Mouse (Mus musculus) CD8-positive naive resting alpha-beta T cell, adult 2 months (primary cell): ENCODE results near the gene Cacna1c.

Source experiments
- DNase-seq, 2 experiments: peaks; one replicate each; pipeline ENCODE4 v3.0.0; 2022; ENCODE audit warnings: low read depth in 2 of 2, low spot score in 2 of 2

The Cacna1c gene

DNA sequence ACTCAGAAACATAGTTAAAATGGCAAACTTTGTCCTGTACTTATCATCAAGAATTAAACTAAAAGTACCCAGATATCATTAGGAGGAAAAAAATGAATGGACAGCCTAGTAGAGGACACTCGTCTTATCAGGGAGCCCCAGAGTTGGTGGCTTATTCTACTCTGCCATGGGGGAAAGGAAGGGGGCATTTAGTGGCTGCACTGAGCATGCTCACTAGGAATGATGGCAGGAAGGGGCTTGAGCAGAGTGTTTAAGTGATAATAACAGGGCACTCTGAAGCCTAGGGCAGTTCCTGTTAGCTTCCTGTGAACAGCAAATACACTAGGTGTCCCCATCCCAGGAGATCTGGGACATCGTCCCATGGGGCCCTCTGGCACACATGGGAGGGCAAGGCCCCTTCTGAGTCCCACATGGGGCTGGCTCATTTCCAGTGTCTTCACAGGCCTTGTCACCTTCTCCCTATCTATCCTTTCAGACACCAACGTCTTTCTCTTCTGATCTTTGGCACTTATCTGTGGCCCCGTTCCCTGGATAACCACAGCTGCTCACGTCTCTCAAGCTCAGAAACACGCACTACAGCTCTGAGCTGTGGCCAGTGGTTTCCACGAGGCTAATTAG, 437.8 kb downstream of the Cacna1c start:
- DNase-seq, result no peak

GRCm38 (mm10) chr6:118757533-118758289, 438.5 kb downstream of the Cacna1c start:
- DNase-seq, result no peak

DNA sequence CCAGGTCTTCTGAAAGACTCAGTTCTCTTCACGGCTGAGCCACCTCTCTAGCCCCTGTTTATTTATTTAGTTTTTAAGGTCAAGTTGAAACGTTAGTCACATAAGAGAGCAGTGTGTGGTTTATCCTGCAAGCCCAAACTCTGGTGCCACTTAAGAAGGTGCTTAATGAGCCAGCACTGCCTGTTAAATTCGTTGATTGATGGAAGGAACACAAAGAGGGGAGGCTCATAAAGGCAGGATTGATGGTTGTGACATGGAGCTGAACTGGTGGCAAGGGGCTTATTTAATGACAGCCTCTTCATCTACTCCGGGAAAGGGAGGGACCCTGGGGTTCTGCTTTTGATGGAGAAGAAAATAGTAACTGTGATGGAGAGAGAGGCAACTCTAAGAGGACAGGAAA, 439.7 kb downstream of the Cacna1c start:
- DNase-seq, result no peak

- DNase-seq, result no peak
These were observed 440.4 kb downstream of the Cacna1c start for GRCm38 (mm10) chr6:118755768-118756167.

DNA sequence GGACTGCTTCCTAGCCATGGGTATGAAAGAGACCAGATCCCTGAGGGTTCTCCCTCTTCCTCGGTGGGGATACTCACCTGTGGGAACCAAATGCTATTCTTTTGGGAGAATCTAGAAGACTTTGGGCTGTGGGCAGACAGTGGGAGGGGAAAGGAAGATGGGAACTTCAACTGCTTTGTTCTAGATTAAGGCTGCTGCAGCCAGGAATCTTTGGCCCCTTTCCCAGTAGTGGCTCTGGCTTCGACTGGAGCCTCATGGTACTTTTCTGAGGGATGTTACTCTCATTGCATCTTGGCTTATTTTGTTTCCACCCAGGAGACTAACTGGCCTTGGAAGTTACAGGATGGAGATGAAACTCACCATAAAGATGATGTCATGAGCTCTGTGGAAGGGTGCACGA, 441.8 kb downstream of the Cacna1c start:
- DNase-seq, result no peak

GRCm38 (mm10) chr6:118753787-118754186, 442.4 kb downstream of the Cacna1c start:
- DNase-seq, result no peak

DNA sequence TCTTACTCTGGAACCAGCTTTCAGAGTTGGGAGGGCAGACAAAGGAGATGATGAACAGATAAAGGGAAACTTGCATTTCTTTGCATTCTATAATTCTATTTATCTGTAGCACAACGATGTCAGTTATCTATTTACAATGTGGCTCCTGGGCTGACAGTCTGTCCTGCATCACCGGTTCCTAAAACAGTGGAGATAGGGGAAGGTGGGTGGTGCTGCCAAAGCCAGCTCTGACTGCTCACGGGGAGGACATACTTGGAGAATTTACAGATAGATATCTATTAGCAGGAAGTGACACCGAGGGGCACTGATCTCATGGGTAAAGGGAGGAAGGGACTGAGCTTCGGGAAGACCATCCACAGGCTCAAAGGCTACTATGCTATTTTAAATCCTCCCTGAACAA, 443.2 kb downstream of the Cacna1c start:
- no peak for DNase-seq

DNA sequence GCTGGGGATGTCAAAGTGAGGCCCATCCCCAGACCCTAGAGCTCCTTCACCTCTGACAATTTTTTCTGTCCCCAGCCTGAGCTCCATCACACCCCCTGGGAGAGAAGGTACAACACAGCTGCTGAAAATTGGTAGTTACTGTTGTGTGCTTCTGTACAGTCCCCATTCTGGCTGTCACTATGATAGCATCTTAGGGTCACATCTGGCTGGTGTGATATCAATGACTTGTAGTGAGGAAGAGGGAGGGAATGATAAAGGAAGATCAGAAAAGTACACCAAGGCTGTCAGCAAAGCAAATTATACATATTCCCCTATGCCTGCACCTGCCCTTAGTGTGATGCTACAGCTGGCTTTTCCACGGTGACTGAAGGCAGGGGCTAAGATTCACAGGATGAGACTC, 446.9 kb downstream of the Cacna1c start:
- DNase-seq, result no peak

DNA sequence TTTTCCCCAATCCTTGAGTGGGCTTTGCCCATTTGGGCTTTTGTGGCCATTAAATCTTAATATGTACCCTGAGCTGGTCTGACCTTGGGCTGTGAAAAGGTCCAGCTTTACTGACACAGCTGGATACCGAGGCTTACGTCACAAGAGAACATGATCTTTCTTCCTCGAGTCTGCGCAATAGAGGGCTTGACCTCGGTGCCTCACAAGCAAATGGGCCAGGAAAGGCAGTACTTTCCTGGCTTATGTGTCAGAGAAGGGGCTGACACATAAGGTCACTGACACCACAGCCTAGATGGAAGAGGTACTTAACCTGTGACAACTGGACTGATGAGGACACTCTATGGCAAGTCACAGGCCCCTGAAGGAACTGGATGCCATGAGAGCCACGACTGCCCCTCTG, 453.5 kb downstream of the Cacna1c start:
- DNase-seq, result no peak

- no peak for DNase-seq
These were observed 454.4 kb downstream of the Cacna1c start for GRCm38 (mm10) chr6:118741841-118742240.

DNA sequence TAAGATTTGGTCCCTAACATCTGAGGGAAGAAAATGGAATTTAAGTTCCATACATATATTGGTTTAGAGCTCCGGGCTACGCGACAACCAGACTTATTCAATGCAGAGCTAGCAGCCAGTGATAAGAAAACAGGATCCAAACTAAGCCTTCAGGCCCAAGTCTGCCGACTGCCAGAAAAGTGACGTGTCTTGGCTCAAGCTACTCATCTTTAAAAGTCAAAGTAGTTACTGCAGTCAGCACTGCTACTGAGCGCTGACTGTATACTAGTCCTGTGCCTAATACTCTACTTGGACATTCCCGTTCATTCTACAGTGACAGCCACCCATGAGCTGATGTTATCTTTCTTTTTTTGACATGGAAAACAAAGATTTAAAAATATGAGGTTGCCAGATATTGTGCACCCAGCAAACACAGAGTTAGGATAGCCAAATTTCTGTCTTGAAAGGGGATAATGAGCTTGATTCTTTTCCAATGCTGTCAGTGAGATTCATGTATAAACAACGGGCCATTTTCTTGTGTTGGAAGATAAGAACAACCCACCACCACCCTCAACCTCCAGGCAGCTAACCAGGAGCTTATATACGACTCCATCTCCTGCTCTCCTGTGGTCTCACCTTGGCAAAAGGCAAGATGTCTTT, 456.1 kb downstream of the Cacna1c start:
- no peak for DNase-seq

GRCm38 (mm10) chr6:118739344-118739743, 456.9 kb downstream of the Cacna1c start:
- no peak for DNase-seq

GRCm38 (mm10) chr6:118738656-118739055, 457.6 kb downstream of the Cacna1c start:
- DNase-seq, result no peak

DNA sequence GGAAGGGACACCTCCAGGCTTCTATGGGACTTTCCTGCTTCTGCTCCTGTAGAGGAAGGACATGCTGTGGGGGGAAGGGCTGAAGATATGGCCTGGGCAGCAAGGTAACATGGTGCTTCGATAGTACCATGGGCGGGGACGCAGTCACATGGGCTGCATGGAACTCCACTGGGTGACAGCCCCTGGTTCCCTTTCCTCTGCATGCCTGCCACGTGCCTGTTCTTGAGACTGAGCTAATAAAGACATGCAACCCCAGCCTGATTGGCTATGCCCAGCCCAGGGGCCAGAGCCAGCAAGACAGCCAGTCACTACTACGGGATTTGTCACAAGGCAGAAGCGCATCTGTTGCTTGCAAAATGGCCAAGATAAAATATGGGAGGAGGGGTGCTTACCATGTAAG, 459.1 kb downstream of the Cacna1c start:
- DNase-seq, result no peak

- DNase-seq, result no peak
These were observed 459.7 kb downstream of the Cacna1c start for GRCm38 (mm10) chr6:118736491-118736890.

DNA sequence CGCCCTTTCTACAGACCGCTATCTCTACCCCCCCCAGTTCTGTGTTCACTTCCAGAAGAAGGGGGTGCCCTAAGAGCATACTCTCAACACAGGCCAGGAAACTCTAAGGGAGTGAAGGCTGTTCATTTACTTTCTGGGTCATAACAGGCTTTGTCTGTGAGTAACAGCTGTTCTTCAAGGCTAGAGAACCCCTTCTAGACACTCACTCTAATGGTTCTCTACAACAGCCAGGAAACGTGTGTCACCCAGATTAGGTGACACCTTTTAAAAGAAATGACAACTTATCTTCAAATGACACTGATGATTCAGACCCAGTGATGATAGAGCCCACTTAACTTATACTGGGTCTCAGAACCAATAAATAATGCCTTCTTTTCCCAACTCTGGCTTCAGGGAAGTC, 461.1 kb downstream of the Cacna1c start:
- DNase-seq, result no peak

- DNase-seq, result no peak
These were observed 464.3 kb downstream of the Cacna1c start for GRCm38 (mm10) chr6:118731937-118732336.

GRCm38 (mm10) chr6:118724908-118725307, 471.3 kb downstream of the Cacna1c start:
- no peak for DNase-seq

- no peak for DNase-seq
These were observed 471.8 kb downstream of the Cacna1c start for GRCm38 (mm10) chr6:118724388-118724787.

DNA sequence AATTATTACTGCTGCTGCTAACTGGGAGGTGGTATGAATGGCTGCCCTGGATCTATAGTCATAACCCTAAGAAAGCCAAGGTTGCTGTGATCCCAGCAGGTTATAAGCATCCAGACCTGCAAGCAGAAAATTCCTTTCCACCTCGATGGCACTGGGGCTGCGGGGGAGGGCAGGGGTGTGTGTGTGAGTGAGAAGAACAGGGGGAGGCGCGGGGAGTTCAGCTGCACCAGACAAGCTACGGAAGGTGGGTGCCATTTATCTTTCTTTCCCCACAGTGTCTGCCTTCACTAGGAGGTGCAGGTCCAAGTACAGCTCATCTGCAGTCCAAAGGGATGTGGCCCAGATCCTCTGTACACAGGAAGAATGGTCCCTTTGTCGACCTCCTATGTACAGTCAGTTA, 473.9 kb downstream of the Cacna1c start:
- DNase-seq, result no peak

DNA sequence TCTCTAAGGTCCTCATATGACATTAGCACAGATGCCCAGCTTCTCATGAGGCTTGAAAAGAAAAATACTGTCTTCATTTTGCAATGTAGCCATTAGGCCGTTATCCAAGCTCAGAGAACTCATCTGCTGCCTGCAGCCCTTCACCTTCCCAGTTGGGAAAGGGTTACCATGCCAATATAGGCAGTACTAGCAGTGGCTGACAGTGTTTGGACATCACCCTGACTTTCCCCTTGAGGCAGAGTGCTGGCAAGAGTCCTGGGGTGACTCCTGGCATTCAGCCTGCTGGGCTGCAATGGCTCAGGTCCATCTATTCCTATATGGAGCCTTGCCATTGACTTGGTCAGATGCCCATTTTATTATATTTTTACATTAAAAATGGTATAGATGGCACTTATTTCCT, 476.7 kb downstream of the Cacna1c start:
- no peak for DNase-seq

DNA sequence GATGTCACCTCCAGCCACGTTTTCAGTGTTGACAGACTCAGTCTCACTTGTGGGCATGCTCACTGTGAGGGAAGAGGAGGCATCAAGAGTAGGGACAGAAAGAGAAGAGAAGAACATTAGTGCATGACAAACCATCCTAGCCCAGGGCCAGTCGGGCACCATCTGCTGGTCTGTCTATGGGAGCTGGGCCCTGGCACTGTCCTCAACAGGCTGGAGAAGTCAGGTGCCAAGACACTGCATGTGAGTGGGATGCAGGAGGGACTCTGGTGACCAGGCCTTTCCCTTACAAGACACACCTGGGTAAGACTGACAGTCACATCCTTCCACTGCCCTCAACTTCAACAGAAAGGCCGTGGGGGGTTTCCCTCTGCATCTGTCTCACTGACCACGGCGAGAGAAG, 482.9 kb downstream of the Cacna1c start:
- DNase-seq, result no peak
